Mouse (Mus musculus) stomach, embryonic 16.5 days (tissue): ENCODE measurements around the gene Asap2. TPM values are rescaled to one million over a fixed set of nuclear protein-coding genes. Genes with fewer than 3 reads are reported as not detected.

ENCODE experiments used
- ATAC-seq: fragments of 200-750 bp; cut with Nextera tagmentation; 2 replicates; pipeline ENCODE4 v1.8.0; 2017; ENCODE audit warnings: moderate number of reproducible peaks, moderate TSS enrichment; ENCODE audit not compliant: insufficient read depth, low FRiP score
- H3K27ac ChIP-seq: fragments of 300-500 bp; sonication (generic); 2 replicates; pipeline ENCODE4 v1.5.1; 2014; ENCODE audit warnings: low read length
- H3K27me3 ChIP-seq: fragments of 300-500 bp; sonication (generic); 2 replicates; pipeline ENCODE4 v1.6.1; 2014; ENCODE audit warnings: low read length, control low read depth, mixed read lengths; ENCODE audit not compliant: control insufficient read depth, insufficient read depth
- H3K36me3 ChIP-seq: fragments of 300-500 bp; sonication (generic); 2 replicates; pipeline ENCODE4 v1.6.1; 2014; ENCODE audit warnings: low read length; ENCODE audit not compliant: control insufficient read depth, insufficient read depth
- H3K4me1 ChIP-seq: fragments of 300-500 bp; sonication (generic); 2 replicates; pipeline ENCODE4 v1.6.1; 2014; ENCODE audit warnings: low read length, control low read depth, mixed read lengths; ENCODE audit not compliant: control insufficient read depth, insufficient read depth
- H3K4me2 ChIP-seq: fragments of 300-500 bp; sonication (generic); 2 replicates; pipeline ENCODE4 v1.6.1; 2014; ENCODE audit warnings: low read depth, low read length, mixed read lengths
- H3K4me3 ChIP-seq: fragments of 300-500 bp; sonication (generic); replicated peaks from 2 replicates; pipeline ENCODE4 v1.5.1; 2014; ENCODE audit warnings: mild to moderate bottlenecking, low read length
- H3K9ac ChIP-seq: fragments of 300-500 bp; sonication (generic); 2 replicates; pipeline ENCODE4 v1.6.1; 2014; ENCODE audit warnings: low read length
- H3K9me3 ChIP-seq: fragments of 300-500 bp; sonication (generic); replicated peaks from 2 replicates; pipeline ENCODE4 v1.6.1; 2016; ENCODE audit warnings: low read length, control low read depth; ENCODE audit not compliant: control insufficient read depth
- WGBS: fragments of 180-500 bp; shearing (Covaris S2); extraction: QIAGEN DNeasy Blood & Tissue Kit; methylation state at CpG from one replicate; pipeline ENCODE4 v1.1.7; 2014; 5-methylcytosine and 5-hydroxymethylcytosine counted together
- polyA plus RNA-seq: library from polyadenylated mRNA; unstranded; fragments of >200 nt; fragmentation: Nextera tagmentation; extraction: Ambion mirVana; gene quantifications from 2 replicates; pipeline ENCODE4 v1.2.1, GENCODE M21; 2015

Asap2 gene
- polyA plus RNA-seq, 1 experiment from 2014 or later: 5.5 TPM

DNA sequence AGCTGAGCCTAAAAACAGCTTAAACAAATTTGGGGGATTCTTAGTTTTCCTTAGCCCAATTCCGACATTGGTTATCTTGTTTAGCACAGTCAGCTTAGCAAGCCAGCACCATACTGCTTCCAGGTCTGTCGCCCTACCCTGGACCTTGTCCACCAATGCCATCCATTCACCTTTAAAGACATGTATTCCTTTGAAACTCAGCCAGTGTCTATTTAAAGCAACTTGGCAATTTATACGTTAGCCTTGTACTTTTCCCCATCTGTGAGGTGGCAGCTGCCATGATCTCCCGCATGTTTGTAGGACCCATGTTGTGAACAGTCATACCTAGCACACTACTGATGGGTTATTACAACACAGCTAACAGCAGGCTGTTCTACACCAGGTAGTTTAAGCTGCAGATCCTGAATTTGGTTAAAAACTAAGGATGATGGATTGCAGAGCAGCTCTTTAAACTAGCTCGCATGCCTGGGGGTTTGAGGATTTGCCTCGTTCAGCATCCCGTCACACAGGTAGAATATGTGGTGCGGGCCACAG is 277.9 kb downstream of the Asap2 start:
- H3K36me3 ChIP-seq: peaks cover 16% of the 10 kb centered on the region
- no peaks in the 10 kb centered on the region for H3K27me3 ChIP-seq
- 85% methylated on average over 8 of the region's 8 CpGs for WGBS
- no peak overlapping the region for H3K4me2 ChIP-seq
- H3K27ac ChIP-seq: no peak overlapping the region
- ATAC-seq: no peak
- H3K4me1 ChIP-seq: 0 out of 2 replicates have a peak, but pooled peaks cover 8% of the 10 kb centered on the region
- no peaks in the 10 kb centered on the region for H3K9me3 ChIP-seq
- H3K9ac ChIP-seq: no peak overlapping the region
- H3K4me3 ChIP-seq: no peak overlapping the region

DNA sequence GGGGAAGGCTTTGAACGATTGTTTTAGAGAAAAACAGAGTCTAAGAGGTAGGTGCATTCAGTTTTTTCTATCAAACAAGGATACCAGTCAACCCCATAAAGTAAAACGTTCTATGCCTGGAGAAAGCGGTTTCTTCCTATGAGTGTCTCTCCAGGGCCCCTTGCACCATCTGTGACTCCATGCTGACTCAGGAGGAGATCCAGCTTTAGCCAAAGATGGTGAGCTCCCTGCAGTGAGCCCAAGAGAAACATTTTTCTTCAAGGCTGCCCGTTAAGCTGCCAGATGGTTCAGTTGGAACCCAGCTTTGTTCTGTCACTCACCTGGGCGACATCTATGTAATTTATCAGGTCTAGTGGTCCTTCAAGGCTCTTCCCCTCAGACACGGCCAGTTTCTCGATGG is 284.2 kb downstream of the Asap2 start:
- H3K4me2 ChIP-seq: no peak overlapping the region
- H3K27ac ChIP-seq: no peak overlapping the region
- H3K27me3 ChIP-seq: no peaks in the 10 kb centered on the region
- H3K9ac ChIP-seq: no peak overlapping the region
- H3K36me3 ChIP-seq: peaks cover 18% of the 10 kb centered on the region
- no peak overlapping the region for H3K4me3 ChIP-seq
- no peak for ATAC-seq
- no peaks in the 10 kb centered on the region for H3K4me1 ChIP-seq
- WGBS: 80% methylated on average over 7 of the region's 7 CpGs
- no peaks in the 10 kb centered on the region for H3K9me3 ChIP-seq

DNA sequence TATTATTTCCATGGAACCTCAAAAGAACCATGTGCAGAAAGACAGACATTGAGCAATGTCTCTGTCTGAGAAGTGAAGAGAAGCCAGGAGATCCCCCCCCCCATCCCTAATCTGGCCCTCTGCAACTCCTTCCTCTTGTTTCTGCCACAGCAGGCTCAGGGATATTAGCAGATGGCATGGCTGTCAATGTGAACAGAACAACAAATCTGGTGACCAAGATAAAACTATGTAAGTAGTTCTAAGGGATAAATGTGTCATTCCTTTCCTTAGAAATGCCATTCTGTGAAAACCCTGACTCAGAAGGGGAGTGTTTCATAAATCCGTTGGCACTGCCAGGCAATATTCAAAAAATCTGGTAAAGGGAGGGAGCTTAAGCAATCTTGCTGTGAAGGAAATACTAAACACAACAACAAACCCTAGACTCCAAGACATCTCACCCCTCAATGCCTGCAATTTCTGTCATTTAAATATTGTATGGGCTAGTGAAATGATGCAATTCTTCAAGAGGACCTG is 287.1 kb downstream of the Asap2 start:
- Histone ChIP-seq H3K9me3 (no peaks in the 10 kb centered on the region), H3K36me3 (peaks cover 2% of the 10 kb centered on the region; the same call in 1 of the 2 replicates), H3K27me3 (no peaks in the 10 kb centered on the region), H3K4me2 (no peak overlapping the region), H3K27ac (no peak overlapping the region), H3K4me1 (no peaks in the 10 kb centered on the region), H3K4me3 (no peak overlapping the region), H3K9ac (no peak overlapping the region)
- no peak for ATAC-seq
- 84% methylated on average over 1 of the region's 1 CpGs for WGBS

DNA sequence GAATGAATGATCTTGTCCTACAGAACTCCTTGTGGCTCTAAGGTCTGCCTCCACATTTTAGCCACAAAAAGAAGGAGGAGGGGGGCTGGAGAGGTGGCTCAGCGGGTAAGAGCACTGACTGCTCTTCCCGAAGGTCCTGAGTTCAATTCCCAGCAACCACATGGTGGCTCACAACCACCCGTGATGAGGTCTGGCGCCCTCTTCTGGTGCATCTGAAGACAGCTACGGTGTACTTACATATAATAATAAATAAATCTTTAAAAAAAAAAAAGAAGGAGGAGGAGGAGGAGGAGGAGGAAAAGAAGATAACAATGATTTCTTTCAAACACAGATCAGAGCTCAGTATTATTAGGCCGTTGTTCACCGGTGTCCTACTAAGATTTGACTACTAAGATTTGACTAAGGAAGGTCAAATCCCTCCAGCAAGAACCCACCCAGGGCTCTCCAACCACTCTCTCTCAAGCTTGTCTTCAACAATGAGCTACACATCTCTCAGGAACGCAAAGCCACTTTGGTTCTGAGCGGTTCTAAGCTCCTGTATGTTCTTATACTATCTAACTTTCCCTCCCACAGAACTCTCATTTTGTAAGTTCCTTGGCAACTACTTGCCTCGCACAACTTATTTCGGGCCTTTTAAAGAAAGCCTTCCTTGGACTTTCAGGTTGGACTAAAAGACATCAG is 294.6 kb downstream of the Asap2 start, which contains the start of gene Cpsf3:
Gene Cpsf3 (plus strand): TSS at position 631 of the 681 bp plus-strand sequence.
- ATAC-seq: no peak
- peak within 1 kb of the TSS; percentile 97 for H3K4me3 ChIP-seq
- WGBS: 48% methylated on average over 11 of the region's 11 CpGs

DNA sequence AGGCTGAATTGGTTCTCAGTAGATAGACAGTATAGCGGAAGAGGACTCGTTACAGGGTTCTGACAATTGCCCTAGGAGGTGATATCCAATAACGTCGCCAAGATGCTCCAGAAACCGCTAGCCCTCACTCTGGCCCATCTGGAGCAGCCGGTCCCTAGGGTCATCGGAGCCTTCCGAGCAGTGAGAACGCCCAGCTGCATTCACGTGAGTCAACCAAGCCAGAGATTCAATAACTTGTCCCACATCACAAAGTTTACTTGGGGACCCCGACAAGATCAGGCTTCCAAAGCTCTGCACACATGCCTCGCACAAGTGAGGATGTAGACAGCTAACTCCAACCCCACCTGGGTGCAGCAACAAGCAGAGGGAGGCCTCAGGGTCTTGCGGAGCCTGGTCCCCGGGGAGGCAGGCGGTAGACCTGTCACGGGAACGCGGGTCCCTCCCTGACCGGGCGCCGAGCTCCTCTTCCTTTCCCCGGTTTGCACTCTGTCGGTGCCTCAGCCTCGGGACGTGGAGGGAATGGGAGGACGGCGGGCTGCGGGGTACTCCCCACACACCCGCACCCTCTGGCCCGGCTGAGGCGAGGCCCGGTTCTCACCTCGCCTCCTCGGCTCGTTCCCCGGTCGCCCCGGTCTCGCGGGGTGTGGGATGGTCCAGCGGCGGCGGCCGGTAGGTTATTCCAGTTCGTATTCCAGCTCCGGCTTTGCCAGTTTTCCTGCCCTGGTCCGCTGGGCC is 295.4 kb downstream of the Asap2 start:
- no peaks in the 10 kb centered on the region for H3K36me3 ChIP-seq
- H3K9me3 ChIP-seq: no peaks in the 10 kb centered on the region
- peak; percentile 80 for ATAC-seq
- H3K27ac ChIP-seq: peak overlapping the region; percentile 67
- peaks cover 16% of the 10 kb centered on the region for H3K4me1 ChIP-seq
- peak overlapping the region; percentile 91 for H3K9ac ChIP-seq
- WGBS: under 1% methylated on average over 47 of the region's 47 CpGs
- H3K4me2 ChIP-seq: peak overlapping the region; percentile 89
- H3K4me3 ChIP-seq: peak overlapping the region; percentile 97
- no peaks in the 10 kb centered on the region for H3K27me3 ChIP-seq

More for the DNA sequence above, 294.6 kb downstream of the Asap2 start, which contains the start of gene Cpsf3:
- no peaks in the 10 kb centered on the region for H3K36me3 ChIP-seq
- peak within 1 kb of the TSS; percentile 95 for H3K27ac ChIP-seq
- H3K9me3 ChIP-seq: no peaks in the 10 kb centered on the region
- H3K4me1 ChIP-seq: peaks cover 16% of the 10 kb centered on the region
- H3K4me2 ChIP-seq: peak within 1 kb of the TSS; percentile 89
- no peaks in the 10 kb centered on the region for H3K27me3 ChIP-seq
- H3K9ac ChIP-seq: peak within 1 kb of the TSS; percentile 97

DNA sequence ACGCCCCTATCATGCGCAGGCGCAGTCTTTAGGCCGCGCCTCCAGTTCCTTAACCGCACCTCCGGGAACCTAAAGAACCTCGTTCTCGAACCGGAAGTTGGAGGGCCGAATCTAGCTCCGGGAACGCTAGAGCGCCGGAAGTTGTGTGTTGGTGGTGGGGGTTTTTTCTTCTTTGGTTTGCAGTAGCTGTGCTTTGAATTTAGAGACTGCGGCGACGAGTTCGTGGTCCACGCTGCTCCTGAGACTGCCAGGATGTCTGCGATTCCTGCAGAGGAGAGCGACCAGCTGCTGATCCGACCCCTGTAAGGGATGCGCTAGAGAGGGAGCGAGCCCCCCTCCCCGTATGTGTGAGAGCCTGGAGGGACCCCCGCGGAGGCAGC is 296.0 kb downstream of the Asap2 start, which contains the start of gene Itgb1bp1:
Gene Itgb1bp1 (minus strand): TSS at position 42 of the 380 bp plus-strand sequence.
- Histone ChIP-seq H3K9me3 (no peaks in the 10 kb centered on the region), H3K4me1 (peaks cover 16% of the 10 kb centered on the region), H3K27ac (peak within 1 kb of the TSS; percentile 95), H3K4me2 (peak within 1 kb of the TSS; percentile 89), H3K9ac (peak within 1 kb of the TSS; percentile 97), H3K4me3 (peak within 1 kb of the TSS; percentile 97), H3K27me3 (no peaks in the 10 kb centered on the region), H3K36me3 (no peaks in the 10 kb centered on the region)
- ATAC-seq: peak; percentile 96
- WGBS: under 1% methylated on average over 28 of the region's 28 CpGs

DNA sequence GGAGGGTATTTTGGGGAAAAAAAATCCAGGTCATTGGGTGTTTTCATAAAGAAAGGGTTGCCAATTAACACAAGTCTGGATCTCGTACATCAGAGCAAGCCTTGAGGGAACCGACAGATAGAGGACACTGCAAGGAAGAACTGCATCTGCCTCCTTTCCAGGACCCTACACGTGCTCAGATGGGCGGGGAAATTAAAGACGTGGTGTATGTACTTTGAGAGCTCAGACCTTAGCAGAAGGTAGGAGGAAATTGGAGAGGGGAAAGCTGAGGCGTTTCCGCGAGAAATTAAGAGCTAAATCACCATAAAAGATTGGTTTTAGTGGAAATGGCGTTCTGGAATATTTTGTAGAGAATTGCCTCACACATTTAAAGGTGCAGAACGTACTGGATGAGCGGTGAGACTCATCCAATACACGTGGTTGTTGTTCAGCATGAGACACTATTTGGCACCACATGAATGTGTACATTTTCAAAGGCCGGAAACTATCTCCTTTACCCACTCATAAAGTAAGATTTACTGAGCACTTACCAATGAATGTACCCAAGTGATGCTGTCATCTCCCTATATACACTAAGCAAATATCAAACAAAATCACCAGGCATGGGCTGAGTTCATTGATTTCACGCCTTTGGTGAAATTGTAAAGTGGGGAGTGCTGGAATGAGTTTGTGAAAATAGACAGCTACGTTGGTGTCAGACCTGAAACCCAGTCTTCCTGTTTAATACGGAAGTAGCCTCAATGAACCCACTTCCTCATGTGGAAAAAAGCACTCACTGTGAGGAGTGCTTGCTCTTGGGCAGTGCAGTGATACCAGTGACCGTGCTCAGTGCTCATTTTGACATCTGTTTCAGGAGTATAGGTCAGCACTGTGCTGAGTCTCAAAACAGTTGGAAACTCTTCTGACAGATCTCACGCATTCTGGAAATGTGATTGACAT is 296.7 kb downstream of the Asap2 start:
- peak overlapping the region; percentile 97 for H3K9ac ChIP-seq
- no peaks in the 10 kb centered on the region for H3K27me3 ChIP-seq
- ATAC-seq: no peak; the same call in 1 of the 2 replicates
- peak overlapping the region; percentile 95 for H3K27ac ChIP-seq
- no peaks in the 10 kb centered on the region for H3K9me3 ChIP-seq
- H3K36me3 ChIP-seq: peaks cover 7% of the 10 kb centered on the region; the same call in 1 of the 2 replicates
- peak overlapping the region; percentile 76 for H3K4me2 ChIP-seq
- H3K4me3 ChIP-seq: peak overlapping the region; percentile 97
- 26% methylated on average over 18 of the region's 18 CpGs for WGBS
- H3K4me1 ChIP-seq: peaks cover 16% of the 10 kb centered on the region

DNA sequence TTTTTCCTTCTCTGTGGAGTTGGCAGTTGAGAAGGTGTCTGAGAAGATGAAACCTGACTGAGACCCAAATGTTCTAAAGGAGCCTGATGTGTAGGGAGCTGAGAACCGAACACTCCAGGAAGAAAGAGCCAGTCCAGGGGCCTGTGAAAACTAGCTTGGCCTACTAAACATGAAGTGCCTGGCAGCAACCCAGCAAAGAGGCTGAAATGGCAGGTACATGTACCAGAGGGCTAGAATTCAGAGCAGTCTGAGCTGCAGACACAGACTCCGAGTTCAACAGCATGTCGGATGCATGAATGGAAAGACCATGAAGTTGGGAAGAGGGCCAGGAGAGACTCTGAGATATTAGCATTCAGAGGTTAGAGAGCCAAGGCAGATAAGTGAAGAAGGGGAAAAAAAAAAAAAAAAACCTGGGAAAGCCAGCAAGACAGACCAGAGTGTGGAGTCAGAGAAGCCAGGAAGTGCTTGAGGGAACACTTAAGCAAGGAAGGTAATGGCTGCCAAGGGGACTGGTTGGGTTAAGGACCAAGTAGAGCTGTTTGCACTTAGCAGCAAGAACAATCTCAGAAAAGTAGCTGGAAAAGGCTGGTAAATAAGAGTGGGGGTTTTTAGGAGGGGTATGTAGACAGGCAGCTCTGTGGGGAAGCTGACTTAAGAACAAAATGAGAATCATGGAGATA is 298.6 kb downstream of the Asap2 start:
- H3K9ac ChIP-seq: no peak overlapping the region
- H3K27me3 ChIP-seq: no peaks in the 10 kb centered on the region
- H3K4me1 ChIP-seq: peaks cover 16% of the 10 kb centered on the region
- no peak overlapping the region for H3K4me3 ChIP-seq
- no peak for ATAC-seq
- peaks cover 10% of the 10 kb centered on the region; the same call in 1 of the 2 replicates for H3K36me3 ChIP-seq
- WGBS: 95% methylated on average over 3 of the region's 3 CpGs
- no peak overlapping the region for H3K4me2 ChIP-seq
- no peaks in the 10 kb centered on the region for H3K9me3 ChIP-seq
- H3K27ac ChIP-seq: no peak overlapping the region
